8 mouse cellular contexts compared by ENCODE assay signal in genomic region chr16:25426261-25426660, GRCm38 (mm10).
A peak's percentile ranks its signal among the peaks of the same experiment; 100 is the strongest.
DNase-seq lines count a peak whose midpoint lies in the region; ATAC-seq lines count a peak whose summit lies in the region.

No protein-coding gene starts in this region.

- H3K9ac ChIP-seq in kidney, embryonic 16.5 days (replicated peaks; ENCODE audit: low read length): no peak overlapping the region
- no peak overlapping the region for H3K9ac ChIP-seq in forebrain, embryonic 15.5 days (replicated peaks)

- H3K4me2 ChIP-seq in kidney, embryonic 16.5 days (replicated peaks; ENCODE audit: low read depth, low read length): no peak overlapping the region
- H3K4me2 ChIP-seq in forebrain, embryonic 15.5 days (replicated peaks): no peak overlapping the region

- H3K9me3 ChIP-seq in kidney, embryonic 16.5 days (ENCODE audit: low read length): no peaks in the 10 kb centered on the region
- no peaks in the 10 kb centered on the region for H3K9me3 ChIP-seq in forebrain, embryonic 15.5 days

- peaks cover 7% of the 10 kb centered on the region; the same call in 1 of the 2 replicates for H3K4me1 ChIP-seq in kidney, embryonic 16.5 days (ENCODE audit: insufficient read depth, low read length)
- peaks cover 9% of the 10 kb centered on the region for H3K4me1 ChIP-seq in forebrain, embryonic 15.5 days

- no peaks in the 10 kb centered on the region for H3K36me3 ChIP-seq in kidney, embryonic 16.5 days (ENCODE audit: insufficient read depth, low read length)
- H3K36me3 ChIP-seq in forebrain, embryonic 15.5 days: no peaks in the 10 kb centered on the region

- no peak overlapping the region for H3K27ac ChIP-seq in kidney, embryonic 16.5 days (ENCODE audit: low read length)
- no peak overlapping the region for H3K27ac ChIP-seq in forebrain, embryonic 15.5 days (replicated peaks)

- no peaks in the 10 kb centered on the region for H3K27me3 ChIP-seq in kidney, embryonic 16.5 days (ENCODE audit: insufficient read depth, low read length)
- no peaks in the 10 kb centered on the region for H3K27me3 ChIP-seq in forebrain, embryonic 15.5 days

- WGBS in kidney, embryonic 16.5 days: 28% methylated on average over 3 of the region's 3 CpGs
- WGBS in forebrain, embryonic 15.5 days: 37% methylated on average over 3 of the region's 3 CpGs

- ATAC-seq in kidney, embryonic 16.5 days (ENCODE audit: low FRiP score, low TSS enrichment): peak; percentile 61; the same call in 1 of the 2 replicates
- no peak for ATAC-seq in forebrain, embryonic 15.5 days (replicated peaks)
- no peak for ATAC-seq in monocyte, adult 5-6 weeks (replicated peaks; ENCODE audit: insufficient number of reproducible peaks, low FRiP score, low TSS enrichment, poor library complexity, severe bottlenecking)

- no peak overlapping the region for H3K4me3 ChIP-seq in kidney, embryonic 16.5 days (ENCODE audit: low read length)
- no peak overlapping the region for H3K4me3 ChIP-seq in forebrain, embryonic 15.5 days

- peak; percentile 85 for DNase-seq in 3134 (ENCODE audit: extremely low read depth, insufficient read length, low spot score)
- peak; percentile 90 for DNase-seq in CD4-positive helper T cell, adult 2 months (ENCODE audit: low read depth, low spot score)
- peak; percentile 38 for DNase-seq in skeletal muscle tissue, adult 2 months (ENCODE audit: low read depth, low spot score)
- no peak for DNase-seq in neural tube, embryonic 10.5 days (ENCODE audit: extremely low spot score, low spot score)
- DNase-seq in yolk sac, embryonic 10.5 days (ENCODE audit: low spot score): no peak

Comparison
In these comparisons a context has a peak if more than half of its experiments do, and no peak if none do; other contexts are left out.
1. DNase-seq: peak in 3134 (single experiment), CD4-positive helper T cell, adult 2 months (single experiment) and skeletal muscle tissue, adult 2 months (single experiment); none in neural tube, embryonic 10.5 days (single experiment) and yolk sac, embryonic 10.5 days (single experiment).